Mouse (Mus musculus): ENCODE results near the gene Alpl.

- TF ChIP-seq CTCF (IDR thresholded peaks at IDR 0.05; ENCODE audit: low read depth) (peak; percentile 55), EP300 (IDR thresholded peaks at IDR 0.05; ENCODE audit: low read depth) (no peak)
These were observed 62.7 kb downstream of the Alpl start for GRCm38 (mm10) chr4:137733459-137733858.

Data from liver, embryonic 14.5 days (tissue).